Mouse (Mus musculus) heart, adult 2 months (tissue): Measurements from ENCODE around the gene Gm3625. TPM values are rescaled to one million over a fixed set of nuclear protein-coding genes. Genes with fewer than 3 reads are reported as not detected.

Source experiments
- DNase-seq, 2 experiments: peaks; one replicate each; pipeline ENCODE4 v3.0.0; 2021
- H3K27ac ChIP-seq: fragments of 200-600 bp; 2 replicates; pipeline ENCODE4 v1.8.1; 2022
- H3K27me3 ChIP-seq: fragments of 200-500 bp; 2 replicates; pipeline ENCODE4 v1.6.1; 2012; ENCODE audit warnings: mild to moderate bottlenecking, low read length, inconsistent platforms, mixed read lengths; ENCODE audit not compliant: control insufficient read depth, insufficient read depth
- H3K36me3 ChIP-seq: fragments of 200-500 bp; 2 replicates; pipeline ENCODE4 v1.6.1; 2012; ENCODE audit warnings: low read length, inconsistent platforms; ENCODE audit not compliant: control insufficient read depth, insufficient read depth
- H3K4me1 ChIP-seq: fragments of 200-500 bp; 2 replicates; pipeline ENCODE4 v1.6.1; 2011; ENCODE audit warnings: low read length; ENCODE audit not compliant: control insufficient read depth, insufficient read depth
- H3K4me3 ChIP-seq: fragments of 200-600 bp; 2 replicates; pipeline ENCODE4 v1.8.1; 2022
- H3K79me2 ChIP-seq: fragments of 200-500 bp; replicated peaks from 2 replicates; pipeline ENCODE4 v1.6.1; 2012; ENCODE audit warnings: mild to moderate bottlenecking, inconsistent platforms, low read length, moderate library complexity, mixed read lengths; ENCODE audit not compliant: control insufficient read depth, insufficient read depth
- H3K9ac ChIP-seq: fragments of 200-500 bp; 2 replicates; pipeline ENCODE4 v1.6.1; 2012; ENCODE audit warnings: low read depth, mild to moderate bottlenecking, control low read depth, inconsistent platforms, low read length, mixed read lengths
- CTCF ChIP-seq: fragments of 200-600 bp; IDR thresholded peaks from 2 replicates; pipeline ENCODE4 v1.8.1; 2022; ENCODE audit warnings: antibody characterized with exemption, mild to moderate bottlenecking, moderate library complexity
- EP300 ChIP-seq: fragments of 200-500 bp; IDR thresholded peaks from 2 replicates; pipeline ENCODE4 v1.6.1; 2011; ENCODE audit warnings: low read depth, low read length, control low read depth; ENCODE audit not compliant: insufficient read depth
- POLR2A ChIP-seq: fragments of 200-500 bp; IDR thresholded peaks from 2 replicates; pipeline ENCODE4 v1.6.1; 2011; ENCODE audit warnings: mild to moderate bottlenecking, low read depth, low read length, control low read depth; ENCODE audit not compliant: insufficient read depth
- WGBS: fragments of 180-500 bp; shearing (Covaris S2); methylation state at CpG from one replicate; pipeline ENCODE4 v1.1.7; 2018; 5-methylcytosine and 5-hydroxymethylcytosine counted together
- intact Hi-C: fragments of 180-260 bp; cut with DNase I; formaldehyde crosslinking; loops from one replicate; pipeline ENCODE4 v1.15.1; 2025
- long read RNA-seq: library from polyadenylated mRNA; stranded (forward); transcript quantifications from one replicate; pipeline ENCODE4 v2.0.0, GENCODE M21; 2021
- polyA plus RNA-seq: library from polyadenylated mRNA; depleted of rRNA; stranded (reverse); fragments of >200 nt; gene quantifications from 2 replicates; pipeline ENCODE4 v1.2.3, GENCODE M21; 2012; rRNA removed
- total RNA-seq, 2 experiments: library from RNA; stranded (reverse); gene quantifications; 2 replicates each; pipeline ENCODE4 v1.2.3; 2021

Gm3625 gene
- total RNA-seq (not detected), polyA plus RNA-seq (not detected in 2 replicates)
- long read RNA-seq, transcript Gm3625-201 (1 exons, 102 nt): major isoform, 9 of 9 reads
- long read RNA-seq, partial matches to known transcripts: 0 of 9 reads
- long read RNA-seq, other reads (novel, unspliced or antisense): 0 of 9 reads

- H3K27ac ChIP-seq: peak within 1 kb of the TSS; percentile 95
- H3K9ac ChIP-seq: peak within 1 kb of the TSS; percentile 93
- TF ChIP-seq EP300 (no peak), CTCF (no peak)
- 1% methylated on average over 48 of the region's 49 CpGs for WGBS
- intact Hi-C loops: loop anchor here (5.0 kb wide), 1 partner anchor 115 kb away; the partner anchor contains the start of gene Ncoa1
- peaks cover 13% of the 10 kb centered on the region for H3K36me3 ChIP-seq
- peak; percentile 89 to 90 for DNase-seq
- peaks cover 3% of the 10 kb centered on the region; the same call in 1 of the 2 replicates for H3K79me2 ChIP-seq
- no peaks in the 10 kb centered on the region for H3K27me3 ChIP-seq
- H3K4me1 ChIP-seq: peaks cover 12% of the 10 kb centered on the region
- H3K4me3 ChIP-seq: peak within 1 kb of the TSS; percentile 96
These were observed at the start of gene Gm3625, which contains the start of gene Itsn2 for GRCm38 (mm10) chr12:4592541-4593165. Gene Gm3625 (minus strand): TSS chr12:4592927. Gene Itsn2 (plus strand): TSS chr12:4592638.

- Histone ChIP-seq H3K79me2 (no peaks in the 10 kb centered on the region), H3K27me3 (no peaks in the 10 kb centered on the region), H3K27ac (no peak overlapping the region), H3K4me1 (no peaks in the 10 kb centered on the region), H3K4me3 (no peak overlapping the region), H3K36me3 (no peaks in the 10 kb centered on the region; the same call in 1 of the 2 replicates), H3K9ac (no peak overlapping the region)
- intact Hi-C loops: loop anchor here (5.0 to 10.0 kb wide), 2 partner anchors 68 to 334 kb away; no protein-coding TSS in a partner anchor
- 51% methylated on average over 1 of the region's 1 CpGs for WGBS
- DNase-seq: no peak
- no peak for TF ChIP-seq POLR2A
- TF ChIP-seq EP300: no peak
- TF ChIP-seq CTCF: no peak
These were observed 48.0 kb upstream of the Gm3625 start for GRCm38 (mm10) chr12:4640737-4641136.

GRCm38 (mm10) chr12:4638438-4638837 is 45.7 kb upstream of the Gm3625 start:
- no peak overlapping the region for H3K9ac ChIP-seq
- no peaks in the 10 kb centered on the region for H3K4me1 ChIP-seq
- H3K79me2 ChIP-seq: no peaks in the 10 kb centered on the region
- intact Hi-C loops: no loop called here
- no peaks in the 10 kb centered on the region for H3K27me3 ChIP-seq
- DNase-seq: no peak
- H3K4me3 ChIP-seq: no peak overlapping the region
- WGBS: 91% methylated on average over 1 of the region's 1 CpGs
- H3K27ac ChIP-seq: no peak overlapping the region
- H3K36me3 ChIP-seq: no peaks in the 10 kb centered on the region; the same call in 1 of the 2 replicates
- TF ChIP-seq CTCF (peak; percentile 44), EP300 (no peak)

GRCm38 (mm10) chr12:4632957-4633356 is 40.2 kb upstream of the Gm3625 start:
- no peaks in the 10 kb centered on the region for H3K79me2 ChIP-seq
- H3K9ac ChIP-seq: no peak overlapping the region
- no peaks in the 10 kb centered on the region for H3K27me3 ChIP-seq
- intact Hi-C loops: no loop called here
- H3K4me3 ChIP-seq: no peak overlapping the region
- TF ChIP-seq CTCF (no peak), POLR2A (no peak), EP300 (no peak)
- no peak for DNase-seq
- WGBS: 78% methylated on average over 8 of the region's 8 CpGs
- H3K36me3 ChIP-seq: peaks cover 5% of the 10 kb centered on the region
- no peak overlapping the region for H3K27ac ChIP-seq
- no peaks in the 10 kb centered on the region for H3K4me1 ChIP-seq

DNA sequence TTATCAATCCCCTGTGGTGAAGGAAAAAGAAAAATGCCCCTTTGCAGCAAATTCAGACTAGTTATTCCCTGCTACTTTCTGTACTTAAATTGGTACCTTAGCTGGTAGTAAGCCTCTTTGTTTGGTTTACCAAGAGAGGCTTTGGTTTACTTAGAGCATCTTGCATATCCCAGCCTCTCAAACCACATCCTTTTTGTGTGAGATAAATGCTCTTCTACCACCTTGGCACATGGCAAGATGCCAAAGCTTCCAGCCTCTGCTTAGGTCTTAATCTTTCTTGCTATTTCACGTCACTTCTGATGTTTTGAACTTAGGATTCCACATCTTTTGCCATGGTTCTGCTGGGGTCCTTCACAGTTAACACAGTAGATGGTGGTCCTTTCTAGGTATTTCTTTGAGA is 31.5 kb upstream of the Gm3625 start:
- Histone ChIP-seq H3K36me3 (peaks cover 2% of the 10 kb centered on the region), H3K27ac (no peak overlapping the region), H3K79me2 (peaks cover 2% of the 10 kb centered on the region; the same call in 1 of the 2 replicates), H3K27me3 (no peaks in the 10 kb centered on the region), H3K9ac (no peak overlapping the region), H3K4me3 (no peak overlapping the region), H3K4me1 (no peaks in the 10 kb centered on the region)
- DNase-seq: no peak
- WGBS: 90% methylated on average over 1 of the region's 1 CpGs
- TF ChIP-seq CTCF: no peak
- TF ChIP-seq EP300: no peak
- TF ChIP-seq POLR2A: no peak
- intact Hi-C loops: no loop called here

- peaks cover 5% of the 10 kb centered on the region for H3K79me2 ChIP-seq
- 26% methylated on average over 2 of the region's 2 CpGs for WGBS
- TF ChIP-seq CTCF: no peak
- TF ChIP-seq POLR2A: no peak
- no peak for TF ChIP-seq EP300
- intact Hi-C loops: no loop called here
- H3K36me3 ChIP-seq: peaks cover 5% of the 10 kb centered on the region; the same call in 1 of the 2 replicates
- H3K4me3 ChIP-seq: no peak overlapping the region
- H3K27ac ChIP-seq: no peak overlapping the region
- H3K4me1 ChIP-seq: peaks cover 2% of the 10 kb centered on the region; the same call in 1 of the 2 replicates
- no peaks in the 10 kb centered on the region for H3K27me3 ChIP-seq
- DNase-seq: no peak
- H3K9ac ChIP-seq: no peak overlapping the region
These were observed 22.0 kb upstream of the Gm3625 start for GRCm38 (mm10) chr12:4614722-4615121.
